Mouse (Mus musculus) forebrain, embryonic 14.5 days (tissue): ENCODE results near the gene Nmt1. TPM values are rescaled to one million over a fixed set of nuclear protein-coding genes. Genes with fewer than 3 reads are reported as not detected.

Experiments used
- ATAC-seq: fragments of 200-750 bp; cut with Nextera tagmentation; 2 replicates; pipeline ENCODE4 v1.8.0; 2017; ENCODE audit warnings: mild to moderate bottlenecking, moderate library complexity
- DNase-seq: peaks from one replicate; pipeline ENCODE4 v3.0.0-alpha.2; 2015; ENCODE audit warnings: low spot score
- H3K27ac ChIP-seq: fragments of 300-500 bp; sonication (generic); 2 replicates; pipeline ENCODE4 v1.5.1; 2014; ENCODE audit warnings: low read depth, mild to moderate bottlenecking, control low read depth, low read length, moderate library complexity
- H3K27me3 ChIP-seq: fragments of 300-500 bp; sonication (generic); replicated peaks from 2 replicates; pipeline ENCODE4 v1.6.1; 2014; ENCODE audit warnings: low read length, control low read depth, mixed read lengths; ENCODE audit not compliant: control insufficient read depth, insufficient read depth
- H3K36me3 ChIP-seq: fragments of 300-500 bp; sonication (generic); 2 replicates; pipeline ENCODE4 v1.6.1; 2014; ENCODE audit warnings: low read length, control low read depth; ENCODE audit not compliant: control insufficient read depth, insufficient read depth
- H3K4me1 ChIP-seq: fragments of 300-500 bp; sonication (generic); 2 replicates; pipeline ENCODE4 v1.6.1; 2014; ENCODE audit warnings: antibody characterized with exemption, low read length, control low read depth; ENCODE audit not compliant: control insufficient read depth, insufficient read depth
- H3K4me2 ChIP-seq: fragments of 300-500 bp; sonication (generic); 2 replicates; pipeline ENCODE4 v1.6.1; 2014; ENCODE audit warnings: mild to moderate bottlenecking, control low read depth, low read length
- H3K4me3 ChIP-seq: fragments of 300-500 bp; sonication (generic); 2 replicates; pipeline ENCODE4 v1.5.1; 2014; ENCODE audit warnings: low read depth, low read length, control low read depth
- H3K9ac ChIP-seq: fragments of 300-500 bp; sonication (generic); 2 replicates; pipeline ENCODE4 v1.6.1; 2014; ENCODE audit warnings: mild to moderate bottlenecking, low read length, control low read depth, moderate library complexity
- H3K9me3 ChIP-seq: fragments of 300-500 bp; sonication (generic); replicated peaks from 2 replicates; pipeline ENCODE4 v1.6.1; 2016; ENCODE audit warnings: low read length, control low read depth, mixed read lengths; ENCODE audit not compliant: control insufficient read depth
- WGBS: fragments of 180-500 bp; shearing (Covaris S2); extraction: QIAGEN DNeasy Blood & Tissue Kit; methylation state at CpG from one replicate; pipeline ENCODE4 v1.1.7; 2014; 5-methylcytosine and 5-hydroxymethylcytosine counted together
- polyA plus RNA-seq: library from polyadenylated mRNA; unstranded; fragments of >200 nt; fragmentation: Nextera tagmentation; extraction: Ambion mirVana; gene quantifications from 2 replicates; pipeline ENCODE4 v1.2.1, GENCODE M21; 2014

Nmt1 gene
- polyA plus RNA-seq, 1 experiment from 2014 or later = 43.8 TPM

DNA sequence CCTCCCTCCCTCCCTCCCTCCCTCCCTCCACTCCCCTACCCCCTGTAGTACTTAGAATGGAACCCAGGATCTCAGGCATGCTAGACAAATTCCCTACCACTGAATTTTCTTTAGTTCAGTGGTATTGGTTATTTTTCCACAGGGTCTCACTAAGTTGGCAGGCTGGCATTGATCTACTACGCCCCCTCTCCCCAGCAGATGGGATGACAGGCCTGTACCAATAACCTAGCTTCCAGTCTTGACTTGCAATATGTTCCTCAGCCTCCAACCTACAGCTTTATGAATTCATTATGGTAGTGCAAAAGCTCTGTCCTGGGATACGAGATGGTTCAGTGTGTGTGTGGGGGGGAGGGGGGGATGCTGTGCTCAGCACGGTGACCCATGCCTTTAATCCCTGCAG, 4.0 kb upstream of the Nmt1 start:
- Histone ChIP-seq H3K4me2 (no peak overlapping the region), H3K36me3 (0 out of 2 replicates have a peak, but pooled peaks cover 3% of the 10 kb centered on the region), H3K27me3 (no peaks in the 10 kb centered on the region), H3K9me3 (no peaks in the 10 kb centered on the region), H3K4me1 (peaks cover 8% of the 10 kb centered on the region), H3K4me3 (no peak overlapping the region), H3K27ac (no peak overlapping the region), H3K9ac (no peak overlapping the region)
- DNase-seq = no peak
- ATAC-seq = no peak
- 85% methylated on average over 3 of the region's 3 CpGs for WGBS

DNA sequence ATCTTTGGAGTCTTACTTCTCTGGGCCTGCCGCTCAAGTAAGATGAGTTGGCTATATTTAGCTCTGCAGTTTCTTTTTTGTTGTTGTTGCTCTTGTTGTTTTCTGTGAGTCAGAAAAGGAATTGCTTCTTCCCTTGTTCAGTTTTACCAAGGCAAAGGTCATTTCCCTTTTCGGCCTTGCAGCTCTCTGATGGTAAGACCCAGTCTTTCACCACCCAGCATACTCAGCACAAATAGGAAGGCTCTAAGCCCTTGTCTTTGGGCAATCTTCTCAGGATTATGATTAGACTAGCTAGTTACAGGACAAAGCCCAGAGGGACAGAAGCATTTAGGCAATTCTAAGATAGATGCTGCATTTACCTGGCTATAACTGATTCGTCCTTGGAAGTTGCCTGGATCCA, 1.1 kb upstream of the Nmt1 start:
- Histone ChIP-seq H3K4me3 (no peak overlapping the region), H3K36me3 (0 out of 2 replicates have a peak, but pooled peaks cover 3% of the 10 kb centered on the region), H3K27ac (no peak overlapping the region), H3K27me3 (no peaks in the 10 kb centered on the region), H3K4me1 (peaks cover 14% of the 10 kb centered on the region), H3K9me3 (no peaks in the 10 kb centered on the region), H3K4me2 (peak overlapping the region; percentile 75; the same call in 1 of the 2 replicates), H3K9ac (no peak overlapping the region)
- ATAC-seq = no peak
- DNase-seq = no peak
- WGBS = 96% methylated on average over 3 of the region's 3 CpGs

DNA sequence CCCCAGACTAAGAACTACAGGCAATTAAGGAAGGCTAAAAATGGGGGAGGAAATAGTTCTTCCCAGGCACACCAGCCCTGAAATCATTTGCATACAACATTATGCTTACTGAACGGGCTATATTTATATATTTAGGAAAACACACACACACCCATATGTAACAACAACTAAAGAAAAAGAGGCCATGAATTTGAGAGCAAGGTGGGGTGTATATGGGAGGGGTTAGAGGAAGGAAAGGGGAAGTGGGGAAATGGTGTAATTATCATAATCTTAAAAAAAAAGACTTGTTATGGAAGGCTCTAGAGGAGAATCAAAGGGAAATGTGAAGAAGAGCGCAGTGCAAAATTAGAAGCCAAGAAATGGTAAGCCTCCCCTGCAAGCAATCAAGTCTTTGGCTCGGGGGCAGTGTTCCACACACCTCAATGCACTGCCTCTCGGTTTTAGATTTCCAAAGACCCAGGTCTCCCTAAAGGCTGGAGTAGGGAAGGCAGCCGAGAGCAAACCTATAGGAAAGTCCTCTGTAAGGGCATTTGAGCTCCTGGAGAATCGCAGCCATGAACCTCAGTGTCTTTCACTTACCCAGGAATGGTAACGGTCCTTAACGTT, 317 bp upstream of the Nmt1 start:
- Histone ChIP-seq H3K9ac (peak overlapping the region; percentile 67), H3K4me3 (peak overlapping the region; percentile 60), H3K4me2 (peak overlapping the region; percentile 75), H3K27me3 (no peaks in the 10 kb centered on the region), H3K4me1 (peaks cover 14% of the 10 kb centered on the region), H3K9me3 (no peaks in the 10 kb centered on the region), H3K27ac (0 out of 2 replicates have a peak overlapping the region, but pooled peaks have one; percentile 27), H3K36me3 (0 out of 2 replicates have a peak, but pooled peaks cover 6% of the 10 kb centered on the region)
- peak; percentile 30 for ATAC-seq
- 12% methylated on average over 8 of the region's 8 CpGs for WGBS
- DNase-seq = no peak

DNA sequence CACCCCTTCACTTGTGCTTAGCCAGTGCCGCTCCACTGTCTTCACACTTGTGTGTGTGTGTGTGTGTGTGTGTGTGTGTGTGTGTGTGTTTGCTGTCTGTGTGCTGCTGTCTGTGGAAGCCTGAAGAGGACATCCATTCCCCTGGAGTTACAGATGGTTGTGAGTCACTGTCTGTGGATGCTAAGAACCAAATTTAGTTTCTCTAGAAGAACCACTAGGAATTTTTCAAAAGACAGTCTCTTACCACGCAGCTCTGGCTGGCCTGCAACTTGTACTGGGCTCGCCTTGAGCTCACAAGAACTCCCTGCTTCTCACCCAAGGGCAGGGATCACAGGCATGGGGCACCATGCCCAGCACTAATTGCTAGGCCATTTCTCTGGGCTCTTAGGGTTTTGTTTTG, 5.0 kb downstream of the Nmt1 start:
- WGBS = 96% methylated on average over 3 of the region's 3 CpGs
- no peak overlapping the region for H3K9ac ChIP-seq
- ATAC-seq (no peak), DNase-seq (no peak)
- no peak overlapping the region for H3K4me3 ChIP-seq
- H3K4me2 ChIP-seq = no peak overlapping the region
- H3K9me3 ChIP-seq = no peaks in the 10 kb centered on the region
- peaks cover 6% of the 10 kb centered on the region for H3K4me1 ChIP-seq
- H3K36me3 ChIP-seq = peaks cover 12% of the 10 kb centered on the region; the same call in 1 of the 2 replicates
- no peak overlapping the region for H3K27ac ChIP-seq
- H3K27me3 ChIP-seq = no peaks in the 10 kb centered on the region

DNA sequence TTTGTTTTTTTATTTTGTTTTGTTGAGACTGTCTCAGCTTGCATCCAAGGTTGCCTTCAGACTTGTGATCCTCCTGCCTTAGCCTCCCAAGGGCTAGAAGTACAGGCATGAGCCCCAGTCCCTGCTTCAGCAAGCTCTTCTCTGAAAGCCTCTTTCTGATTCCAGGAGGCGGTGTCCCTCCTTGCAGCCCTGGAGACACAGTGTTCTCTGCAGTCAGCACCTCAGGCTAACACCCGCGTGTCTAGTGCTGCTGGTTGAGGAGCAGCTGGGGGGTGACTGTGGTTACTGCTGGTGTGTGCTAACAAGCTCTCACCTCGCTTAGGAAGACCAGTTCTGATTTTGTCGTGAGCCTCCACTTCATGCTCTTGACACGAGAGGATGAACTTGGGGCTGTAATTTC, 7.0 kb downstream of the Nmt1 start:
- Histone ChIP-seq H3K4me2 (no peak overlapping the region), H3K4me3 (no peak overlapping the region), H3K27me3 (no peaks in the 10 kb centered on the region), H3K36me3 (peaks cover 12% of the 10 kb centered on the region; the same call in 1 of the 2 replicates), H3K4me1 (no peaks in the 10 kb centered on the region), H3K9ac (no peak overlapping the region), H3K27ac (no peak overlapping the region), H3K9me3 (no peaks in the 10 kb centered on the region)
- ATAC-seq (no peak), DNase-seq (no peak)
- 80% methylated on average over 6 of the region's 6 CpGs for WGBS

DNA sequence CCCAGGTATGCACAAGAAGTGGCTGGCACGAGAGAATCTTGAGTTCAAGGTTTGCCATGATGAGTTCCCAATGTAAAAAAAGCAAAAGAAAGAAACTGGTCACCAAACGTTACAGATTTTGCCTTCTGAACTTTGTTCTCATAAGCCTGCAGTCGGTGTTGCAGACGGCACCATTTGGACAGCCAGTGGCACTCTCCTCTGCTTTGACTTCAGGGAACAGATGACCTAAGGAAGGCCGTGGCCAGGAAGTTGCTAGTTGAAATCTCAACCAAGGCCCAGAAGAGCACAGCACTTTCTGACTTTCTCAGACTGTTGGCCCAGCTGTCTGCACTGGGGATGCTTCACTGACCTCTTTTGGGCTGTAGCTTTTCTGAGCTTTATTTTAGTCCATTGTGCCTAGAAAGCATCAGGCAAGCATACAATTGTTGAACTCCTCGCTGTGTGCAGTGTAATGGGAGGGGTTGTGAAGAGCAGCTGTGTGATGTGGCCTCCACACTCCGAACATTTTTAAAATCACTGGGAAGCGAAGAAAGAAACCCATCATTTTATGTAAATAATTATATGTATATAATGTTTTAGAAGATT, 9.0 kb downstream of the Nmt1 start:
- Histone ChIP-seq H3K27ac (no peak overlapping the region), H3K4me3 (no peak overlapping the region), H3K9ac (no peak overlapping the region), H3K9me3 (no peaks in the 10 kb centered on the region), H3K27me3 (no peaks in the 10 kb centered on the region), H3K4me1 (no peaks in the 10 kb centered on the region), H3K4me2 (no peak overlapping the region), H3K36me3 (peaks cover 12% of the 10 kb centered on the region; the same call in 1 of the 2 replicates)
- WGBS = 90% methylated on average over 8 of the region's 8 CpGs
- DNase-seq (no peak), ATAC-seq (no peak)

DNA sequence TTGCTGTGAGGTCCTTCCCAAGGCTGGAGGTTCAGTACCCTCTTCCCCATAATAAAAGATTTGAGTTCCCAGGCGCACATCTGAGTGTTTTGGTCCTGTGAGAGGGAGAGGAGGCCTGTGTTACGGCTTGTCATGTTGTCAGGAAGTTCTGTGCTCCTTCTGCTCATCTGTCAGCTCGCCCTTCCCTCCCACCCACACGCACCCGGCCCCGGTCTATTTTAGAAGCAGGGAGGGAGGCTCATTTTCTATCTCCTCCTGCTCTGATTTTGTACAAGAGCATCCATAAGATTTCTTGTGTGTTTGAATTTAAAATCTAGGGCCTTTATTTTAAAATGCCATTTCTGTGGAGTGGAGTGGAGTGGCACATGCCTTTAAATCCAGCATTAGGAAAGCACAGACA, 10.0 kb downstream of the Nmt1 start:
- no peaks in the 10 kb centered on the region for H3K4me1 ChIP-seq
- H3K27ac ChIP-seq = no peak overlapping the region
- DNase-seq (no peak), ATAC-seq (no peak)
- H3K4me3 ChIP-seq = no peak overlapping the region
- no peak overlapping the region for H3K4me2 ChIP-seq
- H3K9ac ChIP-seq = no peak overlapping the region
- no peaks in the 10 kb centered on the region for H3K27me3 ChIP-seq
- H3K36me3 ChIP-seq = peaks cover 10% of the 10 kb centered on the region; the same call in 1 of the 2 replicates
- H3K9me3 ChIP-seq = no peaks in the 10 kb centered on the region
- 92% methylated on average over 6 of the region's 6 CpGs for WGBS

DNA sequence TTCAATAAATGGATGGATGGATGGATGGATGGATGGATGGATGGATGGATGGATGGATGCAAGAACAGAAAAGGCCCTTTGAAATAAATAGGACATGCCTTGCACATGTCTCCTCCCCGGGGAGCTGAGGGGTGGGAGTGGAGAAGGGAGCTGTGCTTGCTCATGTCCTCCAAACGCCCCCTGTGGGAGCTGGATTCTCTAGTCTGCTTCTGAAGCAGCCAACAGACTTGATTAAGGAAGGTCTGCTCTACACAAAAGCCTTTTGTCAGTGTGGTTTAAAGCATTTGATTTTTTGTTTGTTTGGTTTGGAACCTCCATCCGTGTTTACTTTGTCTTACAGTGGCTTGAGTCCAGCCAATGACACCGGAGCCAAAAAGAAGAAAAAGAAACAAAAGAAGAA, 14.8 kb downstream of the Nmt1 start:
- peaks cover 47% of the 10 kb centered on the region for H3K36me3 ChIP-seq
- H3K9ac ChIP-seq = no peak overlapping the region
- no peak for ATAC-seq
- no peak overlapping the region for H3K4me2 ChIP-seq
- WGBS = 64% methylated on average over 4 of the region's 4 CpGs
- H3K4me3 ChIP-seq = no peak overlapping the region
- no peak overlapping the region for H3K27ac ChIP-seq
- no peak for DNase-seq
- no peaks in the 10 kb centered on the region for H3K9me3 ChIP-seq
- no peaks in the 10 kb centered on the region for H3K4me1 ChIP-seq
- no peaks in the 10 kb centered on the region for H3K27me3 ChIP-seq

DNA sequence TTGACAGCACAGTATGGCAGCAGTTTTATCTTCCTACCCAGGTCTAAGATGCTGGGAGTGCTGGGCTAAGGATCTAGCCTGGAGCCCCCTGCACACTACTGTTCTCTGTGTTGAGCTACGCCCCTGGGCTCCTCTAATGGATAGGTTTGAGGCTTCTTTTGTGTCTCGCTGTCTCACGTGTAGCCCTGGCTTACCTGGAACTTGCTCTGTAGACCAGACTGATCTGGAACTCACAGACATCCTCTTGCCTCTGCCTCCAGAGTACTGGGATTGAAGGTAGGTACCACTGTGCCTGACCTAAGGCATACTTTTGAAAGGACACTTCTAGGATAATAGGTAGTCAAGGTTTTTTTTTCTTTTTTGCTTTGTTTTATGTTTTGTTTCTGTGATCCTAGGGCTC, 16.0 kb downstream of the Nmt1 start:
- no peak overlapping the region for H3K4me3 ChIP-seq
- peaks cover 47% of the 10 kb centered on the region for H3K36me3 ChIP-seq
- H3K27ac ChIP-seq = no peak overlapping the region
- WGBS = 94% methylated on average over 3 of the region's 3 CpGs
- no peak overlapping the region for H3K9ac ChIP-seq
- DNase-seq (no peak), ATAC-seq (no peak)
- H3K4me2 ChIP-seq = no peak overlapping the region
- H3K9me3 ChIP-seq = no peaks in the 10 kb centered on the region
- no peaks in the 10 kb centered on the region for H3K27me3 ChIP-seq
- no peaks in the 10 kb centered on the region for H3K4me1 ChIP-seq
